In the genomic region with DNA sequence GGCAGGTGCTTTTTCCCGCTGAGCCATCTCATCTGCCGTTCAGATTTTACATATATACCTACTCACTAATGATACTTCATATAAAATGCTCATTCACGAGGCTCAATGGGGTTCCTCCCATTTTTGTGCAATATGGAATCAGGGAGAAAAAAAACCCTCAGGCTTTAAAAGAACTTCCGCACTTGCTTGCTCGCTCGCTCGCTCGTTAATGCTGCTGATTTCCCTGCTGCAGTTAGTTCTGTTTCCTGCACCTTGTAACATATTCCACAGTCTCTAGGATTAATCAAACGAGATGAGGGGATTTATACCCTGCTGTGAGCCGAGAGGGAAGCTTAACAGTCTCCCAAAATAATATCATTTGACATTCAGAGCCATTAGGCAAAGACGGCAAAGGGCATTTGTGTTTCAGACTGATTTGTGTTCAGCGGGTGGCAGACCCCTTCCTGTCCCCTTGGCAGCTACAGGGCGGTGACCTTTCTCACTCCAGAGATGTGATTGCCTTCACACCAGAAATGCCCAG, we compare ENCODE assay signal across 11 mouse cellular contexts.
A peak's percentile ranks its signal among the peaks of the same experiment; 100 is the strongest.
DNase-seq lines count a peak whose midpoint lies in the region; ATAC-seq and TF ChIP-seq lines count a peak whose summit lies in the region.
"Had no signal": no experiment of that assay in that cellular context is flagged by ENCODE, and none has a peak within 500 bp of the region (broad histone marks: within the 10 kb centered on the region; RNA-seq: fewer than 3 reads in every experiment).

No protein-coding gene starts in this region.

- no peak overlapping the region for H3K9ac ChIP-seq in kidney, embryonic 16.5 days (replicated peaks; ENCODE audit: low read length)
- no peak overlapping the region for H3K9ac ChIP-seq in kidney, embryonic 14.5 days (ENCODE audit: low read depth, low read length)
- no peak overlapping the region for H3K9ac ChIP-seq in forebrain, embryonic 14.5 days (ENCODE audit: low read length)
- H3K9ac ChIP-seq in midbrain, postnatal 0 days (replicated peaks; ENCODE audit: low read length, poor library complexity, severe bottlenecking): no peak overlapping the region

- TF ChIP-seq CTCF in midbrain, postnatal 0 days (IDR thresholded peaks at IDR 0.05): no peak

- DNase-seq in forebrain, embryonic 14.5 days (ENCODE audit: low spot score): peak; percentile 59
- DNase-seq in limb, embryonic 10.5 days (ENCODE audit: low spot score): no peak
- peak; percentile 31 for DNase-seq in midbrain, postnatal 0 days (ENCODE audit: low spot score)
- no peak for DNase-seq in lung, postnatal 36 days
- DNase-seq in heart, adult 8-10 months (ENCODE audit: low spot score): no peak
- DNase-seq in kidney, adult 11 months: no peak
- DNase-seq: adrenal gland, adult 8-10 months; kidney, postnatal 14 days had no signal

- 32% methylated on average over 13 of the region's 13 CpGs for WGBS in kidney, embryonic 16.5 days
- WGBS in kidney, embryonic 14.5 days: 32% methylated on average over 13 of the region's 13 CpGs
- WGBS in forebrain, embryonic 14.5 days: 6% methylated on average over 13 of the region's 13 CpGs
- WGBS in limb, embryonic 10.5 days: 34% methylated on average over 13 of the region's 13 CpGs
- 20% methylated on average over 13 of the region's 13 CpGs for WGBS in midbrain, postnatal 0 days

- ATAC-seq in kidney, embryonic 16.5 days (ENCODE audit: low FRiP score, low TSS enrichment): no peak
- no peak for ATAC-seq in kidney, embryonic 14.5 days (ENCODE audit: low FRiP score, low TSS enrichment)
- no peak for ATAC-seq in forebrain, embryonic 14.5 days
- no peak for ATAC-seq in midbrain, postnatal 0 days (ENCODE audit: low FRiP score)

- no peaks in the 10 kb centered on the region for H3K27me3 ChIP-seq in kidney, embryonic 16.5 days (ENCODE audit: insufficient read depth, low read length)
- no peaks in the 10 kb centered on the region for H3K27me3 ChIP-seq in kidney, embryonic 14.5 days (ENCODE audit: control insufficient read depth, insufficient read depth, low read length)
- H3K27me3 ChIP-seq in forebrain, embryonic 14.5 days (replicated peaks; ENCODE audit: control insufficient read depth, insufficient read depth, low read length): no peaks in the 10 kb centered on the region
- no peaks in the 10 kb centered on the region for H3K27me3 ChIP-seq in limb, embryonic 10.5 days (ENCODE audit: low read depth, poor library complexity, severe bottlenecking)
- H3K27me3 ChIP-seq in midbrain, postnatal 0 days (ENCODE audit: insufficient read depth, low read length): no peaks in the 10 kb centered on the region
- H3K27me3 ChIP-seq: CH12.LX had no signal

- H3K27ac ChIP-seq in kidney, embryonic 16.5 days (ENCODE audit: low read length): no peak overlapping the region
- no peak overlapping the region for H3K27ac ChIP-seq in kidney, embryonic 14.5 days (ENCODE audit: low read depth, low read length)
- peak overlapping the region; percentile 24; the same call in 1 of the 2 replicates for H3K27ac ChIP-seq in forebrain, embryonic 14.5 days (ENCODE audit: low read depth, low read length)
- H3K27ac ChIP-seq in limb, embryonic 10.5 days: no peak overlapping the region
- H3K27ac ChIP-seq in midbrain, postnatal 0 days (ENCODE audit: low read depth, low read length): peak overlapping the region; percentile 52; the same call in 1 of the 2 replicates

- H3K4me1 ChIP-seq in kidney, embryonic 16.5 days (ENCODE audit: insufficient read depth, low read length): 0 out of 2 replicates have a peak, but pooled peaks cover 5% of the 10 kb centered on the region
- no peaks in the 10 kb centered on the region for H3K4me1 ChIP-seq in kidney, embryonic 14.5 days (ENCODE audit: control insufficient read depth, insufficient read depth, low read length)
- peaks cover 14% of the 10 kb centered on the region for H3K4me1 ChIP-seq in forebrain, embryonic 14.5 days (ENCODE audit: control insufficient read depth, insufficient read depth, low read length)
- H3K4me1 ChIP-seq in limb, embryonic 10.5 days: peaks cover 27% of the 10 kb centered on the region
- H3K4me1 ChIP-seq in midbrain, postnatal 0 days (ENCODE audit: insufficient read depth, low read length): peaks cover 2% of the 10 kb centered on the region; the same call in 1 of the 2 replicates

- no peaks in the 10 kb centered on the region for H3K9me3 ChIP-seq in kidney, embryonic 16.5 days (ENCODE audit: low read length)
- no peaks in the 10 kb centered on the region for H3K9me3 ChIP-seq in kidney, embryonic 14.5 days (ENCODE audit: control insufficient read depth, low read length)
- no peaks in the 10 kb centered on the region for H3K9me3 ChIP-seq in forebrain, embryonic 14.5 days (replicated peaks; ENCODE audit: control insufficient read depth, low read length)
- H3K9me3 ChIP-seq in limb, embryonic 10.5 days (replicated peaks): no peaks in the 10 kb centered on the region
- no peaks in the 10 kb centered on the region for H3K9me3 ChIP-seq in midbrain, postnatal 0 days (ENCODE audit: low read length)

- H3K4me3 ChIP-seq in kidney, embryonic 16.5 days (ENCODE audit: low read length): no peak overlapping the region
- H3K4me3 ChIP-seq in kidney, embryonic 14.5 days (ENCODE audit: low read length): no peak overlapping the region
- no peak overlapping the region for H3K4me3 ChIP-seq in forebrain, embryonic 14.5 days (ENCODE audit: low read depth, low read length)
- peak overlapping the region; percentile 26 for H3K4me3 ChIP-seq in limb, embryonic 10.5 days
- H3K4me3 ChIP-seq in midbrain, postnatal 0 days (ENCODE audit: low read depth, low read length): no peak overlapping the region

- H3K36me3 ChIP-seq in kidney, embryonic 16.5 days (ENCODE audit: insufficient read depth, low read length): no peaks in the 10 kb centered on the region
- no peaks in the 10 kb centered on the region for H3K36me3 ChIP-seq in kidney, embryonic 14.5 days (ENCODE audit: control insufficient read depth, insufficient read depth, low read length)
- H3K36me3 ChIP-seq in forebrain, embryonic 14.5 days (ENCODE audit: control insufficient read depth, insufficient read depth, low read length): no peaks in the 10 kb centered on the region
- no peaks in the 10 kb centered on the region for H3K36me3 ChIP-seq in limb, embryonic 10.5 days
- H3K36me3 ChIP-seq in midbrain, postnatal 0 days (ENCODE audit: insufficient read depth, low read length): no peaks in the 10 kb centered on the region

- 0 out of 2 replicates have a peak overlapping the region, but pooled peaks have one; percentile 3 for H3K4me2 ChIP-seq in kidney, embryonic 16.5 days (replicated peaks; ENCODE audit: low read depth, low read length)
- H3K4me2 ChIP-seq in kidney, embryonic 14.5 days (replicated peaks; ENCODE audit: low read depth, low read length): no peak overlapping the region
- peak overlapping the region; percentile 36 for H3K4me2 ChIP-seq in forebrain, embryonic 14.5 days (ENCODE audit: low read length)
- no peak overlapping the region for H3K4me2 ChIP-seq in midbrain, postnatal 0 days (ENCODE audit: low read depth, low read length, poor library complexity, severe bottlenecking)

Comparison
In these comparisons a context has a peak if more than half of its experiments do, and no peak if none do; other contexts are left out.
1. H3K4me2 ChIP-seq: peak in kidney, embryonic 16.5 days (single experiment) and forebrain, embryonic 14.5 days (single experiment); none in kidney, embryonic 14.5 days (single experiment) and midbrain, postnatal 0 days (single experiment).
2. H3K27ac ChIP-seq: peak in forebrain, embryonic 14.5 days (single experiment) and midbrain, postnatal 0 days (single experiment); none in kidney, embryonic 16.5 days (single experiment), kidney, embryonic 14.5 days (single experiment) and limb, embryonic 10.5 days (single experiment).
3. DNase-seq: peak in forebrain, embryonic 14.5 days (single experiment) and midbrain, postnatal 0 days (single experiment); none in limb, embryonic 10.5 days (single experiment), lung, postnatal 36 days (single experiment), heart, adult 8-10 months (single experiment) and kidney, adult 11 months (single experiment).